8 mouse cellular contexts compared by ENCODE assay signal in genomic region chr13:78163087-78163958, GRCm38 (mm10). TPM values are rescaled to one million over a fixed set of nuclear protein-coding genes. Genes with fewer than 3 reads are reported as not detected.
DNase-seq lines count a peak whose midpoint lies in the region; ATAC-seq and TF ChIP-seq lines count a peak whose summit lies in the region.

No protein-coding gene starts in this region.

- H3K4me3 ChIP-seq in forebrain, embryonic 10.5 days, result peak overlapping the region; percentile 75
- peak overlapping the region; percentile 63 for H3K4me3 ChIP-seq in heart, embryonic 15.5 days
- H3K4me3 ChIP-seq in liver, embryonic 12.5 days, result peak overlapping the region; percentile 58

- TF ChIP-seq POLR2A in brain, embryonic 14.5 days (IDR thresholded peaks at IDR 0.05; ENCODE audit: borderline replicate concordance, extremely low read depth, insufficient read depth, insufficient read length, poor library complexity, severe bottlenecking), result peak; percentile 50; the same call in 1 of the 2 replicates

- DNase-seq in ES-CJ7 (ENCODE audit: low read depth, low spot score), result peak; percentile 87
- peak; percentile 93 for DNase-seq in brain, embryonic 14.5 days (ENCODE audit: low read depth)
- DNase-seq in forebrain, embryonic 10.5 days (ENCODE audit: extremely low spot score, low spot score), result peak; percentile 86
- DNase-seq in kidney, postnatal 10 days, result peak; percentile 73
- DNase-seq in natural killer cell, adult 2 months (ENCODE audit: low spot score in 2 of 2), result peak; percentile 4 to 11
- peak; percentile 15 for DNase-seq in thymus, postnatal 0 days (ENCODE audit: low spot score)

- peak overlapping the region; percentile 46 for H3K9ac ChIP-seq in heart, embryonic 15.5 days
- peak overlapping the region; percentile 37; the same call in 1 of the 2 replicates for H3K9ac ChIP-seq in liver, embryonic 12.5 days

- peaks cover 80% of the 10 kb centered on the region for H3K27me3 ChIP-seq in forebrain, embryonic 10.5 days (ENCODE audit: poor library complexity, severe bottlenecking)
- H3K27me3 ChIP-seq in heart, embryonic 15.5 days, result peaks cover 30% of the 10 kb centered on the region
- H3K27me3 ChIP-seq in liver, embryonic 12.5 days (replicated peaks), result peaks cover 61% of the 10 kb centered on the region

- peak; percentile 51 for TF ChIP-seq CTCF in brain, embryonic 14.5 days (IDR thresholded peaks at IDR 0.05; ENCODE audit: borderline replicate concordance, extremely low read depth, insufficient read depth, insufficient read length)

- no peaks in the 10 kb centered on the region for H3K36me3 ChIP-seq in forebrain, embryonic 10.5 days (replicated peaks)
- H3K36me3 ChIP-seq in heart, embryonic 15.5 days, result no peaks in the 10 kb centered on the region
- H3K36me3 ChIP-seq in liver, embryonic 12.5 days, result no peaks in the 10 kb centered on the region

- peak overlapping the region; percentile 95 for H3K27ac ChIP-seq in forebrain, embryonic 10.5 days
- peak overlapping the region; percentile 50 for H3K27ac ChIP-seq in heart, embryonic 15.5 days
- no peak overlapping the region for H3K27ac ChIP-seq in liver, embryonic 12.5 days

- H3K4me2 ChIP-seq in heart, embryonic 15.5 days, result peak overlapping the region; percentile 94
- H3K4me2 ChIP-seq in liver, embryonic 12.5 days, result peak overlapping the region; percentile 80

- no peaks in the 10 kb centered on the region for H3K9me3 ChIP-seq in forebrain, embryonic 10.5 days
- H3K9me3 ChIP-seq in heart, embryonic 15.5 days (replicated peaks), result no peaks in the 10 kb centered on the region
- no peaks in the 10 kb centered on the region for H3K9me3 ChIP-seq in liver, embryonic 12.5 days (replicated peaks)

- peaks cover 67% of the 10 kb centered on the region for H3K4me1 ChIP-seq in forebrain, embryonic 10.5 days
- H3K4me1 ChIP-seq in heart, embryonic 15.5 days (replicated peaks), result 0 out of 2 replicates have a peak, but pooled peaks cover 6% of the 10 kb centered on the region
- 0 out of 2 replicates have a peak, but pooled peaks cover 9% of the 10 kb centered on the region for H3K4me1 ChIP-seq in liver, embryonic 12.5 days

- peak; percentile 91 for ATAC-seq in heart, embryonic 15.5 days (replicated peaks; ENCODE audit: insufficient number of reproducible peaks, insufficient read depth, low FRiP score, low read depth)
- peak; percentile 89 for ATAC-seq in liver, embryonic 12.5 days

- under 1% methylated on average over 86 of the region's 86 CpGs for WGBS in forebrain, embryonic 10.5 days
- under 1% methylated on average over 84 of the region's 86 CpGs for WGBS in heart, embryonic 15.5 days
- 2% methylated on average over 85 of the region's 86 CpGs for WGBS in liver, embryonic 12.5 days (ENCODE audit: insufficient replicate concordance)

RNA-seq across cellular contexts. Expression of gene Nr2f1, which starts 36.2 kb away (rescaled TPM):
- 465 and 624 TPM in 2 replicates for polyA plus RNA-seq in brain, embryonic 14.5 days (2012; rRNA removed)
- polyA plus RNA-seq in forebrain, embryonic 10.5 days (2016; fragmentation: Nextera tagmentation; extraction: Ambion mirVana), result 64.9 and 66.1 TPM in 2 replicates
- polyA plus RNA-seq in heart, embryonic 15.5 days (2015; fragmentation: Nextera tagmentation; extraction: Ambion mirVana), result 3.2 and 4.5 TPM in 2 replicates
- polyA plus RNA-seq in liver, embryonic 12.5 days (2016; fragmentation: Nextera tagmentation; extraction: Ambion mirVana), result 1.5 and 1.7 TPM in 2 replicates
- polyA plus RNA-seq in thymus, postnatal 0 days (2015; fragmentation: Nextera tagmentation; extraction: Ambion mirVana), result 1.1 and 1.5 TPM in 2 replicates

Comparison
In these comparisons a context has a peak if more than half of its experiments do, and no peak if none do; other contexts are left out.
1. DNase-seq: peak in every context shown above with its lines; median percentile 93 in brain, embryonic 14.5 days; 87 in ES-CJ7; 86 in forebrain, embryonic 10.5 days; 73 in kidney, postnatal 10 days; 15 in thymus, postnatal 0 days; 8 in natural killer cell, adult 2 months.
2. RNA of gene Nr2f1, which starts 36.2 kb away (polyA plus RNA-seq): 465 to 624 TPM in brain, embryonic 14.5 days and 64.9 to 66.1 TPM in forebrain, embryonic 10.5 days; 3.2 to 4.5 TPM in heart, embryonic 15.5 days, 1.1 to 1.5 TPM in thymus, postnatal 0 days and 1.5 to 1.7 TPM in liver, embryonic 12.5 days; every median in the first group is over 10 times any median in the second.
3. Peak in every context shown above with its lines, with median percentiles within 50 percentile points of each other: H3K4me3 ChIP-seq.